Mouse (Mus musculus): ENCODE results near the gene Slc25a16. TPM values are rescaled to one million over a fixed set of nuclear protein-coding genes. Genes with fewer than 3 reads are reported as not detected.

The Slc25a16 gene
- polyA plus RNA-seq, 1 experiment from 2014 or later: 12.4 TPM

DNA sequence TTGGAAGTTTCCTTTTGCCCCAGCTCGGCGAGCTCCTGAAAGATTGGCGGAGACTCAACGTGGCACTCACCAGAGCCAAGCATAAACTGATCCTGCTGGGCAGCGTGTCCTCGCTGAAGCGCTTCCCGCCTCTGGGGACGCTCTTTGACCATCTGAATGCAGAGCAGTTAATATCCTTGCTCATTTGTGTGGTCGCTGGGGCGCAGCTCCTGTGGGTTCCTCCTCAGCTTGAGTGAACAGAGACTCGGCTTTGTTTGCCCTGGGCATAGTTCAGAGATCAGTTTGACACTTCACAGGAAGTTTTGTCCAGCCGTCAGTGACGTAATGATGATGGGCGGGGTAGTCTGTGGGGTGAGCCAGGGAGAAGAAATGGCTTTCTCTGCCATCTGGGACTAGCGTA, 51.4 kb downstream of the Slc25a16 start:
- peak overlapping the region; percentile 51; the same call in 1 of the 2 replicates for H3K27ac ChIP-seq
- H3K4me2 ChIP-seq: no peak overlapping the region
- ATAC-seq: peak; percentile 65
- 76% methylated on average over 16 of the region's 16 CpGs for WGBS (ENCODE audit: insufficient replicate concordance)
- H3K4me1 ChIP-seq: no peaks in the 10 kb centered on the region
- H3K27me3 ChIP-seq (replicated peaks): no peaks in the 10 kb centered on the region
- peaks cover 88% of the 10 kb centered on the region for H3K36me3 ChIP-seq
- no peak overlapping the region for H3K4me3 ChIP-seq
- no peaks in the 10 kb centered on the region for H3K9me3 ChIP-seq (replicated peaks)
- H3K9ac ChIP-seq: no peak overlapping the region

- H3K27me3 ChIP-seq (replicated peaks): no peaks in the 10 kb centered on the region
- peak overlapping the region; percentile 89 for H3K4me3 ChIP-seq
- no peak overlapping the region for H3K27ac ChIP-seq
- no peak for ATAC-seq
- peaks cover 16% of the 10 kb centered on the region for H3K4me1 ChIP-seq
- whole genome bisulfite sequencing (ENCODE audit: insufficient replicate concordance): 16% methylated on average over 10 of the region's 10 CpGs
- H3K9ac ChIP-seq: peak overlapping the region; percentile 78; the same call in 1 of the 2 replicates
- peak overlapping the region; percentile 99 for H3K4me2 ChIP-seq
- no peaks in the 10 kb centered on the region for H3K9me3 ChIP-seq (replicated peaks)
- H3K36me3 ChIP-seq: peaks cover 21% of the 10 kb centered on the region
Observed at GRCm38 (mm10) chr10:62979667-62980038, 59.2 kb downstream of the Slc25a16 start.

GRCm38 (mm10) chr10:62980039-62980954, 59.9 kb downstream of the Slc25a16 start, which contains the start of gene Rufy2:
Gene Rufy2 (plus strand): TSS chr10:62980223.
- Histone ChIP-seq H3K27ac (peak within 1 kb of the TSS; percentile 45; the same call in 1 of the 2 replicates), H3K9me3 (replicated peaks) (no peaks in the 10 kb centered on the region), H3K4me2 (peak within 1 kb of the TSS; percentile 99), H3K27me3 (replicated peaks) (no peaks in the 10 kb centered on the region), H3K36me3 (peaks cover 15% of the 10 kb centered on the region), H3K4me1 (peaks cover 16% of the 10 kb centered on the region), H3K4me3 (peak within 1 kb of the TSS; percentile 89), H3K9ac (peak within 1 kb of the TSS; percentile 78)
- WGBS (ENCODE audit: insufficient replicate concordance): 1% methylated on average over 59 of the region's 77 CpGs
- peak; percentile 77 for ATAC-seq

DNA sequence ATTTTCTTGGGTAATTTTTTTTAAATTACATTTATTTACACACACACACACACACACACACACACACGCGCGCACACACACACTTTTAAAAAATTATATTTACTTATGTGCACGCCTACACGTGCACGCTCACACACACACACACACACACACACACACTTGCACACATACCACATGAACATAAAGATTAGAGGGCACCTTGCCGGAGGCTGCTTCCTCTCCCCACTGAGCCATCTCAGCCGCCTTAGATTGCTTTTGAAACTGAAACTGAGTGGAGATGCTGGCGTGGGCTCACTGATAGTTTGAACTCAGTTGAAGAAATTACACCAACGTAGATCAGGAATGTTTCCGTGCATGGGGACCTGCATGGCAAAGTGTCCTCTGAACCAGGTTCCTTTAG, 63.6 kb downstream of the Slc25a16 start:
- H3K36me3 ChIP-seq: peaks cover 9% of the 10 kb centered on the region
- peaks cover 11% of the 10 kb centered on the region for H3K4me1 ChIP-seq
- no peaks in the 10 kb centered on the region for H3K27me3 ChIP-seq (replicated peaks)
- H3K4me3 ChIP-seq: no peak overlapping the region
- H3K4me2 ChIP-seq: no peak overlapping the region
- ATAC-seq: no peak
- H3K9ac ChIP-seq: no peak overlapping the region
- no peak overlapping the region for H3K27ac ChIP-seq
- WGBS (ENCODE audit: insufficient replicate concordance): 79% methylated on average over 11 of the region's 11 CpGs
- H3K9me3 ChIP-seq (replicated peaks): no peaks in the 10 kb centered on the region

DNA sequence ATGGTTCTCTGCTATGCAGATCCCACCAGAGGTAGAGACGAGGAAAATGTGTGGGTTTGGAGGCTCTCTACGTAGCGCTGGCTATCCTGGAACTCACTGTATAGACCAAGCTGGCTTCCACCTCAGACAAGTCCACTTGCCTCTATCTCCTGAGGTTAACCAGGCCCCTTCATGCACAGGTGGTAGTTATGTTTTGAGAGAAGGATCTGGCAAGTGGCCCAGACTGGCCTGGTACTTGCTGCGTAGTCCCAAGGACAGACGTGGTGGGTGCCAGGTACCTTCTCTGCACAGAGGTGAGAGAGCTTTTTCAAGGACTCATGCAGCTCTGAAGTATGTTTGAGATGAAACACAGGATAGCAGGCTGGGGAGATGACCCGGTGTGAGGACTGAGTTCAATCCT, 64.1 kb downstream of the Slc25a16 start:
- H3K4me2 ChIP-seq: no peak overlapping the region
- H3K4me3 ChIP-seq: no peak overlapping the region
- ATAC-seq: no peak
- no peaks in the 10 kb centered on the region for H3K9me3 ChIP-seq (replicated peaks)
- WGBS (ENCODE audit: insufficient replicate concordance): 86% methylated on average over 6 of the region's 6 CpGs
- no peak overlapping the region for H3K27ac ChIP-seq
- H3K27me3 ChIP-seq (replicated peaks): no peaks in the 10 kb centered on the region
- peaks cover 11% of the 10 kb centered on the region for H3K4me1 ChIP-seq
- no peak overlapping the region for H3K9ac ChIP-seq
- H3K36me3 ChIP-seq: peaks cover 9% of the 10 kb centered on the region

DNA sequence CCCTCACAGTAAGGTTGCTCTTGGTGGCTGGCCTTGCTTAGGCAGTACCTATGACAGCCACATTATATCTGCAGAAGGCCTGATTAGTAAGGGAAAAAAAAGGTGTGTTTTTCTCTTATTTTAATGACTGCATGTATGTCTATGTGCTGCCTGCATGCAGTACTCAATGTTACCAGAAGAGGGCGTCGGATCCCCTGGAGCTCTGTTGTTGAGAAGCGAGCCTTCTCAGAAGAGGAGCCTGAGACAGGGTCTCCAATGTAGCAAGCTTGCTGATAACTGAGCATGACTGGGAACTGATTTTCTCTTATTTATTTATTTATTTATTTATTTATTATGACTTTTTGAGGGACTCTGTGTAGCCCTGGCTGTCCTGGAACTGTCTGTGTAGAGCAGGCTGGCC, 66.9 kb downstream of the Slc25a16 start:
- Histone ChIP-seq H3K36me3 (peaks cover 25% of the 10 kb centered on the region), H3K4me1 (no peaks in the 10 kb centered on the region), H3K9me3 (replicated peaks) (no peaks in the 10 kb centered on the region), H3K4me2 (no peak overlapping the region), H3K9ac (no peak overlapping the region), H3K27me3 (replicated peaks) (no peaks in the 10 kb centered on the region), H3K27ac (no peak overlapping the region), H3K4me3 (no peak overlapping the region)
- no peak for ATAC-seq
- 17% methylated on average over 3 of the region's 3 CpGs for WGBS (ENCODE audit: insufficient replicate concordance)

- no peak overlapping the region for H3K27ac ChIP-seq
- no peak for ATAC-seq
- no peaks in the 10 kb centered on the region for H3K27me3 ChIP-seq (replicated peaks)
- H3K4me1 ChIP-seq: no peaks in the 10 kb centered on the region
- H3K9me3 ChIP-seq (replicated peaks): no peaks in the 10 kb centered on the region
- peaks cover 27% of the 10 kb centered on the region for H3K36me3 ChIP-seq
- no peak overlapping the region for H3K4me3 ChIP-seq
- no peak overlapping the region for H3K9ac ChIP-seq
- no peak overlapping the region for H3K4me2 ChIP-seq
- 87% methylated on average over 15 of the region's 15 CpGs for whole genome bisulfite sequencing (ENCODE audit: insufficient replicate concordance)
Observed at GRCm38 (mm10) chr10:62990636-62991035, 70.2 kb downstream of the Slc25a16 start.

GRCm38 (mm10) chr10:62993991-62994390, 73.6 kb downstream of the Slc25a16 start:
- Histone ChIP-seq H3K27ac (no peak overlapping the region), H3K4me3 (no peak overlapping the region), H3K9me3 (replicated peaks) (no peaks in the 10 kb centered on the region), H3K36me3 (peaks cover 47% of the 10 kb centered on the region), H3K4me2 (no peak overlapping the region), H3K9ac (no peak overlapping the region), H3K27me3 (replicated peaks) (no peaks in the 10 kb centered on the region), H3K4me1 (no peaks in the 10 kb centered on the region)
- 62% methylated on average over 3 of the region's 9 CpGs for WGBS (ENCODE audit: insufficient replicate concordance)
- ATAC-seq: no peak

Other genes with a start within 250 kb of the Slc25a16 start
- 0.30 and 0.57 TPM in 2 replicates for gene Stox1, start 194.5 kb upstream of the Slc25a16 start, polyA plus RNA-seq (2016; fragmentation: Nextera tagmentation; extraction: Ambion mirVana)
- gene Ccar1, start 128.3 kb upstream of the Slc25a16 start, polyA plus RNA-seq (2016; fragmentation: Nextera tagmentation; extraction: Ambion mirVana): 76.2 and 78.7 TPM in 2 replicates
- gene Tet1, start 11.6 kb upstream of the Slc25a16 start, polyA plus RNA-seq (2016; fragmentation: Nextera tagmentation; extraction: Ambion mirVana): 3.6 and 4.6 TPM in 2 replicates
- 40.3 and 40.6 TPM in 2 replicates for gene Dna2, start 26.4 kb downstream of the Slc25a16 start, polyA plus RNA-seq (2016; fragmentation: Nextera tagmentation; extraction: Ambion mirVana)
- 4.1 and 4.2 TPM in 2 replicates for gene Rufy2, start 59.6 kb downstream of the Slc25a16 start, polyA plus RNA-seq (2016; fragmentation: Nextera tagmentation; extraction: Ambion mirVana)
- gene Hnrnph3, start 103.6 kb downstream of the Slc25a16 start, polyA plus RNA-seq (2016; fragmentation: Nextera tagmentation; extraction: Ambion mirVana): 37.0 and 43.2 TPM in 2 replicates
- gene Pbld2, start 103.7 kb downstream of the Slc25a16 start, polyA plus RNA-seq (2016; fragmentation: Nextera tagmentation; extraction: Ambion mirVana): 1.2 and 1.4 TPM in 2 replicates
- 1.7 and 2.2 TPM in 2 replicates for gene Pbld1, start 139.5 kb downstream of the Slc25a16 start, polyA plus RNA-seq (2016; fragmentation: Nextera tagmentation; extraction: Ambion mirVana)
- gene Atoh7, start 179.0 kb downstream of the Slc25a16 start, polyA plus RNA-seq (2016; fragmentation: Nextera tagmentation; extraction: Ambion mirVana): not detected in 2 replicates

Measured in liver, embryonic 12.5 days (tissue).